Mouse (Mus musculus) myocyte (in vitro differentiated cells): ENCODE data around the gene Ube2f.

ENCODE experiments used
- MAX ChIP-seq: IDR thresholded peaks from one replicate; pipeline ENCODE4 v1.6.1; 2011; ENCODE audit warnings: low read depth, mild to moderate bottlenecking, control low read depth
- POLR2A ChIP-seq: IDR thresholded peaks from one replicate; pipeline ENCODE4 v1.6.1; 2011; ENCODE audit warnings: low read depth, mild to moderate bottlenecking, control low read depth, moderate library complexity; ENCODE audit not compliant: insufficient read length
- POLR2AphosphoS2 ChIP-seq: IDR thresholded peaks from one replicate; pipeline ENCODE4 v1.6.1; 2011; ENCODE audit warnings: low read depth, control low read depth; ENCODE audit not compliant: insufficient read length
- REST ChIP-seq: IDR thresholded peaks from one replicate; pipeline ENCODE4 v1.6.1; 2011; ENCODE audit warnings: mild to moderate bottlenecking, control low read depth, moderate library complexity; ENCODE audit not compliant: insufficient read depth, insufficient read length
- USF1 ChIP-seq: IDR thresholded peaks from one replicate; pipeline ENCODE4 v1.6.1; 2011; ENCODE audit warnings: low read depth, mild to moderate bottlenecking, control low read depth, moderate library complexity

- no peak for TF ChIP-seq REST
- no peak for TF ChIP-seq POLR2A
- TF ChIP-seq MAX: no peak
- TF ChIP-seq POLR2AphosphoS2: no peak
- no peak for TF ChIP-seq USF1
These were observed 49.8 kb downstream of the Ube2f start for GRCm38 (mm10) chr1:91299707-91300426.
